Mouse (Mus musculus) neural tube, embryonic 15.5 days (tissue): ENCODE data around the gene Fezf1. TPM values are rescaled to one million over a fixed set of nuclear protein-coding genes. Genes with fewer than 3 reads are reported as not detected.

Source experiments
- ATAC-seq: fragments of 200-750 bp; cut with Nextera tagmentation; 2 replicates; pipeline ENCODE4 v1.8.0; 2017; ENCODE audit warnings: mild to moderate bottlenecking, moderate TSS enrichment, moderate library complexity; ENCODE audit not compliant: low FRiP score
- H3K27ac ChIP-seq: fragments of 300-500 bp; sonication (generic); replicated peaks from 2 replicates; pipeline ENCODE4 v1.5.1; 2015; ENCODE audit warnings: mild to moderate bottlenecking, inconsistent platforms
- H3K27me3 ChIP-seq: fragments of 300-500 bp; sonication (generic); replicated peaks from 2 replicates; pipeline ENCODE4 v1.6.1; 2015; ENCODE audit warnings: inconsistent platforms
- H3K36me3 ChIP-seq: fragments of 300-500 bp; sonication (generic); 2 replicates; pipeline ENCODE4 v1.6.1; 2015; ENCODE audit warnings: inconsistent platforms
- H3K4me1 ChIP-seq: fragments of 300-500 bp; sonication (generic); 2 replicates; pipeline ENCODE4 v1.6.1; 2015; ENCODE audit warnings: inconsistent platforms
- H3K4me2 ChIP-seq: fragments of 300-500 bp; sonication (generic); 2 replicates; pipeline ENCODE4 v1.6.1; 2015; ENCODE audit warnings: inconsistent platforms, mild to moderate bottlenecking, moderate library complexity
- H3K4me3 ChIP-seq: fragments of 300-500 bp; sonication (generic); replicated peaks from 2 replicates; pipeline ENCODE4 v1.5.1; 2015; ENCODE audit warnings: mild to moderate bottlenecking, inconsistent platforms
- H3K9ac ChIP-seq: fragments of 300-500 bp; sonication (generic); replicated peaks from 2 replicates; pipeline ENCODE4 v1.6.1; 2015; ENCODE audit warnings: mild to moderate bottlenecking, inconsistent platforms
- H3K9me3 ChIP-seq: fragments of 300-500 bp; sonication (generic); replicated peaks from 2 replicates; pipeline ENCODE4 v1.6.1; 2016; ENCODE audit warnings: inconsistent platforms
- WGBS: fragments of 180-500 bp; shearing (Covaris S2); methylation state at CpG from one replicate; pipeline ENCODE4 v1.1.7; 2015; ENCODE audit warnings: mixed read lengths; 5-methylcytosine and 5-hydroxymethylcytosine counted together
- polyA plus RNA-seq: library from polyadenylated mRNA; unstranded; fragments of >200 nt; fragmentation: Nextera tagmentation; extraction: Ambion mirVana; gene quantifications from 2 replicates; pipeline ENCODE4 v1.2.1, GENCODE M21; 2015

Gene Fezf1
- polyA plus RNA-seq, result not detected in 2 replicates

GRCm38 (mm10) chr6:23248313-23249052, at the start of gene Fezf1:
Gene Fezf1 (minus strand): TSS chr6:23248362.
- H3K27me3 ChIP-seq, result peaks cover 79% of the 10 kb centered on the region
- no peaks in the 10 kb centered on the region for H3K36me3 ChIP-seq
- peak within 1 kb of the TSS; percentile 34; the same call in 1 of the 2 replicates for H3K4me3 ChIP-seq
- peaks cover 20% of the 10 kb centered on the region for H3K4me1 ChIP-seq
- no peak for ATAC-seq
- H3K4me2 ChIP-seq, result peak within 1 kb of the TSS; percentile 64
- WGBS, result under 1% methylated on average over 31 of the region's 31 CpGs
- 0 out of 2 replicates have a peak, but pooled peaks cover 3% of the 10 kb centered on the region for H3K9me3 ChIP-seq
- H3K9ac ChIP-seq, result no peak within 1 kb of the TSS
- H3K27ac ChIP-seq, result no peak within 1 kb of the TSS

- 82% methylated on average over 4 of the region's 4 CpGs for WGBS
- H3K4me3 ChIP-seq, result no peak overlapping the region
- H3K36me3 ChIP-seq, result no peaks in the 10 kb centered on the region
- no peak overlapping the region for H3K9ac ChIP-seq
- no peaks in the 10 kb centered on the region for H3K9me3 ChIP-seq
- H3K4me2 ChIP-seq, result no peak overlapping the region
- no peak overlapping the region for H3K27ac ChIP-seq
- 0 out of 2 replicates have a peak, but pooled peaks cover 4% of the 10 kb centered on the region for H3K4me1 ChIP-seq
- peak; percentile 76 for ATAC-seq
- no peaks in the 10 kb centered on the region for H3K27me3 ChIP-seq
Measured at GRCm38 (mm10) chr6:23294685-23295084, 46.5 kb upstream of the Fezf1 start.

- Histone ChIP-seq H3K27me3 (peaks cover 3% of the 10 kb centered on the region; the same call in 1 of the 2 replicates), H3K9ac (no peak overlapping the region), H3K9me3 (no peaks in the 10 kb centered on the region), H3K4me2 (no peak overlapping the region), H3K4me3 (no peak overlapping the region), H3K36me3 (no peaks in the 10 kb centered on the region), H3K27ac (no peak overlapping the region), H3K4me1 (no peaks in the 10 kb centered on the region)
- ATAC-seq, result no peak
- 94% methylated on average over 4 of the region's 4 CpGs for WGBS
Measured at GRCm38 (mm10) chr6:23288752-23289151, 40.6 kb upstream of the Fezf1 start.

GRCm38 (mm10) chr6:23281514-23281820, 33.3 kb upstream of the Fezf1 start:
- H3K9me3 ChIP-seq, result no peaks in the 10 kb centered on the region
- no peaks in the 10 kb centered on the region for H3K4me1 ChIP-seq
- WGBS, result 45% methylated on average over 9 of the region's 9 CpGs
- no peak overlapping the region for H3K4me2 ChIP-seq
- H3K27me3 ChIP-seq, result peaks cover 22% of the 10 kb centered on the region
- no peak overlapping the region for H3K4me3 ChIP-seq
- no peaks in the 10 kb centered on the region for H3K36me3 ChIP-seq
- no peak overlapping the region for H3K27ac ChIP-seq
- ATAC-seq, result no peak
- H3K9ac ChIP-seq, result no peak overlapping the region

- WGBS, result 17% methylated on average over 15 of the region's 15 CpGs
- no peak overlapping the region for H3K27ac ChIP-seq
Measured at GRCm38 (mm10) chr6:23280811-23281513, 32.8 kb upstream of the Fezf1 start.

GRCm38 (mm10) chr6:23273483-23273882, 25.3 kb upstream of the Fezf1 start:
- no peaks in the 10 kb centered on the region for H3K9me3 ChIP-seq
- WGBS, result 36% methylated on average over 4 of the region's 4 CpGs
- peaks cover 23% of the 10 kb centered on the region for H3K27me3 ChIP-seq
- H3K9ac ChIP-seq, result no peak overlapping the region
- H3K27ac ChIP-seq, result no peak overlapping the region
- H3K36me3 ChIP-seq, result no peaks in the 10 kb centered on the region
- H3K4me2 ChIP-seq, result no peak overlapping the region
- no peak for ATAC-seq
- peaks cover 6% of the 10 kb centered on the region for H3K4me1 ChIP-seq
- no peak overlapping the region for H3K4me3 ChIP-seq

More at GRCm38 (mm10) chr6:23280811-23281513, 32.8 kb upstream of the Fezf1 start:
- no peaks in the 10 kb centered on the region for H3K9me3 ChIP-seq
- ATAC-seq, result peak; percentile 68
- H3K36me3 ChIP-seq, result no peaks in the 10 kb centered on the region
- no peak overlapping the region for H3K4me3 ChIP-seq
- no peaks in the 10 kb centered on the region for H3K4me1 ChIP-seq
- H3K4me2 ChIP-seq, result no peak overlapping the region
- H3K27me3 ChIP-seq, result peaks cover 22% of the 10 kb centered on the region
- no peak overlapping the region for H3K9ac ChIP-seq

GRCm38 (mm10) chr6:23272979-23273378, 24.8 kb upstream of the Fezf1 start:
- Histone ChIP-seq H3K9ac (no peak overlapping the region), H3K27me3 (peaks cover 24% of the 10 kb centered on the region), H3K4me3 (no peak overlapping the region), H3K4me1 (peaks cover 6% of the 10 kb centered on the region), H3K4me2 (peak overlapping the region; percentile 27; the same call in 1 of the 2 replicates), H3K9me3 (no peaks in the 10 kb centered on the region), H3K27ac (no peak overlapping the region), H3K36me3 (no peaks in the 10 kb centered on the region)
- ATAC-seq, result no peak; the same call in 1 of the 2 replicates
- WGBS, result 3% methylated on average over 11 of the region's 11 CpGs

- 12% methylated on average over 7 of the region's 7 CpGs for WGBS
Measured at GRCm38 (mm10) chr6:23272542-23272941, 24.4 kb upstream of the Fezf1 start.

GRCm38 (mm10) chr6:23260738-23261050, 12.5 kb upstream of the Fezf1 start:
- no peak overlapping the region for H3K27ac ChIP-seq
- H3K4me1 ChIP-seq, result peaks cover 8% of the 10 kb centered on the region
- 0 out of 2 replicates have a peak overlapping the region, but pooled peaks have one; percentile 9 for H3K4me3 ChIP-seq
- peak overlapping the region; percentile 25 for H3K4me2 ChIP-seq
- H3K36me3 ChIP-seq, result no peaks in the 10 kb centered on the region
- no peak overlapping the region for H3K9ac ChIP-seq
- 3% methylated on average over 9 of the region's 9 CpGs for WGBS
- ATAC-seq, result no peak
- peaks cover 83% of the 10 kb centered on the region for H3K27me3 ChIP-seq
- no peaks in the 10 kb centered on the region for H3K9me3 ChIP-seq

More at GRCm38 (mm10) chr6:23272542-23272941, 24.4 kb upstream of the Fezf1 start:
- no peak for ATAC-seq
- no peaks in the 10 kb centered on the region for H3K9me3 ChIP-seq
- no peak overlapping the region for H3K4me2 ChIP-seq
- no peak overlapping the region for H3K27ac ChIP-seq
- H3K36me3 ChIP-seq, result no peaks in the 10 kb centered on the region
- no peak overlapping the region for H3K9ac ChIP-seq
- no peak overlapping the region for H3K4me3 ChIP-seq
- H3K4me1 ChIP-seq, result peaks cover 6% of the 10 kb centered on the region
- H3K27me3 ChIP-seq, result peaks cover 29% of the 10 kb centered on the region

- no peak overlapping the region for H3K27ac ChIP-seq
- peaks cover 8% of the 10 kb centered on the region for H3K4me1 ChIP-seq
- peak overlapping the region; percentile 9; the same call in 1 of the 2 replicates for H3K4me3 ChIP-seq
- H3K9ac ChIP-seq, result no peak overlapping the region
- peaks cover 86% of the 10 kb centered on the region for H3K27me3 ChIP-seq
- H3K36me3 ChIP-seq, result no peaks in the 10 kb centered on the region
- H3K4me2 ChIP-seq, result peak overlapping the region; percentile 25
- 4% methylated on average over 36 of the region's 36 CpGs for WGBS
- no peak for ATAC-seq
- no peaks in the 10 kb centered on the region for H3K9me3 ChIP-seq
Measured at GRCm38 (mm10) chr6:23260016-23260737, 12.0 kb upstream of the Fezf1 start.

- Histone ChIP-seq H3K9ac (no peak overlapping the region), H3K4me3 (no peak overlapping the region), H3K27me3 (peaks cover 92% of the 10 kb centered on the region), H3K36me3 (no peaks in the 10 kb centered on the region), H3K4me2 (no peak overlapping the region), H3K9me3 (no peaks in the 10 kb centered on the region), H3K27ac (no peak overlapping the region), H3K4me1 (peaks cover 16% of the 10 kb centered on the region)
- 24% methylated on average over 3 of the region's 3 CpGs for WGBS
- no peak for ATAC-seq
Measured at GRCm38 (mm10) chr6:23257981-23258380, 9.8 kb upstream of the Fezf1 start.
